Mouse (Mus musculus) adrenal gland, postnatal 36 days (tissue): Measurements from ENCODE around the gene Pmfbp1. TPM values are rescaled to one million over a fixed set of nuclear protein-coding genes. Genes with fewer than 3 reads are reported as not detected.
"Not testable (repeated sequence)": the region's sequence is repeated elsewhere in the genome, so short reads cannot be mapped to it uniquely, and the experiment has no call there.

Experiments
- DNase-seq, 2 experiments: peaks; one replicate each; pipeline ENCODE4 v3.0.0; 2021; ENCODE audit warnings: mixed read lengths in 1 of 2
- long read RNA-seq, 2 experiments: library from polyadenylated mRNA; stranded (forward); transcript quantifications; one replicate each; pipeline ENCODE4 v2.0.0; 2021; ENCODE audit warnings: borderline sequencing depth in 2 of 2
- total RNA-seq, 2 experiments: library from RNA; stranded (reverse); gene quantifications; 2 replicates each; pipeline ENCODE4 v1.2.3; 2021

The Pmfbp1 gene
- not detected for total RNA-seq
- long read RNA-seq, experiment 1 = 0 reads
- long read RNA-seq, experiment 2 = 0 reads

DNA sequence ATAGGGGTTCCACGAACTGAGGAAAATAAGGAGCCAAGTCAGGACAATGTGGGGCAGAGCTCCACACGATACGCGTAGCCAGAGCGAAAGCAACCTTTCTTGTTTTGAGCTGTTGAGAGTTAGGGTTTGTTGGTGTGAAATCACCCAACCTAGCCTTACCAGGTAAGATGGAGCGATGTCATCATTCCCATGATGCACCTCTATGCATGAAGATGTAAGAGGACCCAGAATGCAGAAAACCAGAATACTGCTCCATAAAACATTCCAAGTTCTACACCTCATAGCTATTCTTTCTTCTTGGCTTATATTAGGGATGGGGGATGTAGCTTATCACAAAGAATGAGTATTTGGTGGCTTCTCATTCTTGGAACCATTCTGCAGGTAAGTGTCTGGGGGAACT, at the start of gene Pmfbp1:
Gene Pmfbp1 (plus strand): TSS at position 301 of the 400 bp plus-strand sequence.
- no peak for DNase-seq

DNA sequence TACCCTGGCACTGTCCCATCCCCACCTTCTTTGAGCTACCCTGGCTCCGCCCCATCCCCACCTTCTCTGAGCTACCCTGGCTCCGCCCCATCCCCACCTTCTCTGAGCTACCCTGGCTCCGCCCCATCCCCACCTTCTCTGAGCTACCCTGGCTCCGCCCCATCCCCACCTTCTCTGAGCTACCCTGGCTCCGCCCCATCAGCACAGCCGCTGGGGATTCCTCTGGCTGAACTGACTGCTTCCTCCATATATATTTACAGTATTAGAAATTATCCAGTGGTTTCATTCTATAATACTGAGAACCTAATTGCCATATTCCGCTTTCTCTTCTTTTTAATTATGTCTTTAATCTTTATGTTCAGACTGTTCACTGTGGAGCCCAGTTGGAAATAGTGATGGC, 46.9 kb upstream of the Pmfbp1 start:
- not testable (repeated sequence) for DNase-seq

DNA sequence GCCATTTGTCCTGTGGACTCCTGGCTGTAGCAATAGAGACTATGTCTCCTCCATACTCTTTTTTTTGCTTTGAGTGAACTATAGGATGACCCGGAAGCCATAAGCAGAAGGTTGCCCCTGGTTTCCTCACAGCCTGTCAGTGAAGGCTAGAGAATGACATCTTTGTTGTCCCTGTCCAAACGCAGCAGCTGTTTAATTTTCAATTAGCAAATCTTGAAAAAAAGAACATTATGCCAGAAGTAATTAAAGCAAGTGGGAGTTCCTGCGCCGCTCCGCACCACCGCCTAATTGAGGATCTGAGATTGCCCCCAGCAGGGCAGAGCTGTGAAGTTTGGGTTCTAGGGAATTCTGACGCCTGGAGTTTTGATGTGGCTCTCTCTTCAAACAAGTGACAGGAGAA, 42.8 kb upstream of the Pmfbp1 start:
- no peak for DNase-seq

DNA sequence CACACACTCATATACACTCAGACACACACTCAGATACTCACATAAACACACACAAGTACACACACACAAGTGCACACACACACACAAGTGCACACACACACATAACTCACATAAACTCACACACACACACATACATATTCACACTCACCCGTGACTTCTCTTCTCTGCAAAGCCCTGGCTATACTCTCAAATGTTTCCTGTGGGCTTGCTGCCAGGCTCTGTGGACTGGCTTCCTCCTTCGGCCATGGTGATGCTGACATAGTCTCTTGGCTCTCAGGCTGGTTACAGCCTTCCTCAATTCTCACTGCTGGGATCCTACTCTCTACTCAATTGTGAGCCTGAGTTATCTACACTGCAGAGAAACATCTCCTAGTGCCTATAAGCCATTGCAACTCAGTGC, 38.7 kb upstream of the Pmfbp1 start:
- no peak for DNase-seq

DNA sequence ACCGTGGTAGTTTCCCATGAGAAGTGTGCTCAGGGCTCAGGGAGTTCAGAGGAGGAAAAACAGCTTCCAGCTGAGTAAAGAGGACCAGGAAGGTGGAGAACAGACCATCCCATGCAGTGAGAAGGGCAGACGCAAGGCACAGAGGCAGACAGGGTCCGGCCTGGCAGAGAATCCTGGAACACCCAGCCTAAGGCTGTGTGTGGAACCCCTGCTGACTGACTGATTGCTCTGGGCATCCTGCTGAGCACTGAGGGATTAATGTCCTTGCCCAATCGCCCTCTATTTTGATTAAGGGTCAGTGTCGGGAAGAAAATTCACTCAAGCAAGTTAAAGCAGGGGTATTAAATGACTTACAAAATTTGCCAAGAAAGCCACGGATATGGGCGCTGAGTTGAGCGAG, 36.4 kb upstream of the Pmfbp1 start:
- DNase-seq = no peak

DNA sequence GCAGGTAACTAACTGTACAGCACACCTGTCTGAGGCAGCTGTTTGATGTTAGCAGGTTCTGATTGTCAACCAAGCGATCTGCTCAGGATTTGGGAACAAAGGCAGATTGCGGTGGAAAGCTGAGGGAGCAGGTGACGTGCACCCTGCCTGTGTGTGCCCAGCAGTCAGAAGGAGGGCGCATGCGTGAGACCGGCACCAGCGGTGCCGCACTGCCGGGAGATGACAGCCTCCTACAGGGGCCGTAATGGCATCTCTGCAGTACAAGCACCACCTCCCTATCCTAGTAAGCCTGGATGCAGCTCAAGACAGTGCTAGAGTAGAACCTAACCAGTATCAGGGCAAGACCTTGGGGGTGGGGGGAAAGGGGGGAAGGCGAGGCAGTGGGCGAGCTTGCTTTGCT, 35.2 kb upstream of the Pmfbp1 start:
- peak; percentile 40 to 48 for DNase-seq

DNA sequence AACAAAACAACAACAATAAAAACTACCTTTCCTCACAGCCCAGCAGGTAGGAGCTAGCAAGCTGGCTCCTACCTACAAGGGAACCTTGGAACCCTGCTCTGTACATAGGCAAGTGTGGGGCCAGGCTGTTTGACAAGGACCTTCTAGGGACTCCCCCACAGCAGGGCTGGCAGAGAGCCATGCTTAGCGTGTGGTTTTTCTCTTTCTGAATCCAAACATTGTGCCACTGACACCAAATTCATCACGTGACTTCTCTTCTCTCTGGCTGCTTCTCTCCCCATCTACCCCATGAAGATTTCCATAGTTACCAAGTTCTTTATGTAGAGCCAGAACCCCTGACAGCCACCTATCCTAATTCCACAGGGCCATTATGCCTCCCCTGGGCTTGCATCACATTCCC, 30.8 kb upstream of the Pmfbp1 start:
- peak in 1 of 2 experiments; percentile 31 for DNase-seq

DNA sequence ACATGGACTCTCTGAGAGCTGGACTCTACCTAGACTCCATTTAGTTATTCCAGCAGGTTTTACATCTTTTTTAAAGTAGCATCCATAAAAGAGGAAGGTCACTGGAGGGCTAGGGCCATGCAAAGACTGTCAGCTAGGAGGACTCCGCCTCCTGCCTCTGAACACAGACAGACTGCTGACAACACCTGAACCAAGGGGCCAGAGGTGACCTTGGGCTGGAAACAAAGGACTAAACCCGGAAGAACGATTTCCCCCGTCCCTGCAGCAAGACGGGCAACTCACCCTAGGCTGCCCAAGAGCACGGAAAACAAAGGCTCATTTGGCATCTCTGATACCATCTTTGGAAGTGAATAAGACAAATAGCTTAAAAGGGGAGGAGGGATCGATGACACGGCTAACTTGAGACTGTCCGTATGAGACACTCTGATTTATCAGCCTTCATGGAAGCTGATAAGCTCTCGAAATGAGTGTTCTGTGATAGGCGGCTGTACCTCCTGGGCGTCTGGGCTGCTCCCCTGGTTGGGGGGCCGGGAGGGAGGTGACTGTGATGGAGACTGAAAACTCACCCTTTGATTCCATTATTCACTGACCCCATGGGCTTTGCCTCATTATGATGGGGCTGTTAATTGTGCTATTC, 30.0 kb upstream of the Pmfbp1 start:
- peak in 1 of 2 experiments; percentile 12 for DNase-seq

DNA sequence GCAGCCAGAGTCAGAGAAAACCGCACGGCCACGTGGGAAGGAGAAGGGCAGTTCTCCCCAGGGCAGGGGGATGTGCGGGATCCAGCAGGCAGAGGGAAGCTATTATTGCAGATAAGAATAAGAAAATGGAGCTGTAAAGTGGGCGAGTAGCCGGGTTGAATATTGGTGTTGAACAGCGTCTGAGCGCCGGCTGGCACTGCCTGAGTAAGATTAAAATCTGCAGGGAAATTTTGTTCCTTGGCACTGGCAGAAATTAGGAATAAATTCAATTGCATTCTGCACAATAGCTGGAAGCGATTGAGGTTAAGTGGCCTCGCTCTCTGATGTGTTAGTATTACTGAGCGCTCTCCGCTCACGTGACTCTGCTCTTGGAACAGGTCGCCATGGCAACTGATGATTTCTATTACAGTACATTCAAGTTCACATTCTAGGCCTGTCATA, 29.4 kb upstream of the Pmfbp1 start:
- peak; percentile 57 to 69 for DNase-seq

DNA sequence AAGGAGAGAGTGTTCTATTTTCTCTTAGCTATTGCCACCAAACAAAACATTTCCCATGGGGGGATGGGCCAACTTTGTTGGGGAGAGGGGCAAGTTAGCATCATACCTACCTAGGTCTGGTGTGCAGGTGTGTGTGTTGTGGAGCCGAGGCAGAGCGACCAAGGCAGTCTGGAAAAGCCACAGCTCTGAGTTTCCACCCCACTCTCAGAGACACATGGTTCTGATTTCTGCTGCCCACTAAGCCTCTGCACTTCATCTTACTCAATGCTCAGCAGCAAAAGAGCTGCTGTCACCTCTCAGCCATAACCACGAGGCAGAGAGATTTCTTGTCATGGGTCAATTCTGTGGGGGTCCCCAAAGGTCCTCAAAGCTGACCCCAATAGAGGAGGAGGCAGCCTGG, 28.8 kb upstream of the Pmfbp1 start:
- DNase-seq = no peak

DNA sequence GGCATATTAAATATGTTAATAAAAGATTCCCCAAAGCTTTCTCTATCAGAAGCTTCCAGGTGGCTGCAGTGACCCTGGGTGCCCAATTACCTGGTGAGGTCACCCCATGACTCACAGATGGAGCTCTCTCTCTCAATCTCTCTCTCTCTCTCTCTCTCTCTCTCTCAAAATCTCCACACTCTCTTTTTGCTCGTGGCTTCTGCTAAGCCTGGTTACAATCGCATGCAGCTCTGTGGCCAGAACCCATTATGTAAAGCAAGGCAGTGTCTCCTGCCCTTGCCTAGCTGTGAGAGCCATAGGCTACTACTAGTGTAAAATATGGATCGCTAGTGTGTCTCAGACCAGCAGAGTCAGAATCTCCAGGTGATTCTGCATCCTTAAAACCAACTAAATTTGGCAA, 28.1 kb upstream of the Pmfbp1 start:
- no peak for DNase-seq

DNA sequence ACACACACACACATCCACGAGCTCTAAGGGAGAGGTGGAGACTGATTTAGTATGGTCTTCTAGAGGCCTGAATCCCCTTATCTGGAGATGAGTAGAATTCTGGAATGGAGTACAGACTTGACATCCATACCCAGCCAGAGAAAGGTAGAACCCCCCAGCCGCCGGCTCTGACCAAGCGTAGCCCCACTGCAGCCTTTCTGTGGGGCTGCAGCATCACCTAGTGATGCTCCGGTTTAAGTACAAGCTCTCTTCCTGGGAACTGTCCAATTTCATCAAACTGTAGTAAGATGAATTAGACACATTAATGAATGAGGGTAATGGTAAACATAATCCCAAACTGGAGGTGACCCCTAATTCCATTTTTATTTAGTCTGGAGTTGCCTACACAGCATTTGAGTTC, 26.3 kb upstream of the Pmfbp1 start:
- no peak for DNase-seq

DNA sequence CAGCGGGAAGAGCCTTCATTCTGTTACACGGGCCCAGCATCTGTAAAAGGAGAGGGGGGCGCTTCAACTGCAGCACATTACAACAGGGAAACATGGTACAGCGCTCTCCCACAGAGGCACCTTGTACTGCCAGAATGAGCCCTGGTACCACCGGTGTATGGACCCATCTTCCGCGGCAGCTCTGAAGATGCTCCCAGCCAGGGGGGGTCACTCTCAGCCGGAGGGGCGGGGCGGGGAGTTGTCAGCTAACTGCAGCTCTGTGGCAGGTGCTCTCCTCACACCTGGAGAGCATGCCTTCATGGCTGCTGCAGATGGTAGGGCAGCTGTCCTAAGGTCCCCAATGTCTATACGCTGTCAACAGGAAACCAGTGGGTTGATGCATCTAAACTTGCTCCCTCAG, 25.7 kb upstream of the Pmfbp1 start:
- DNase-seq = no peak

DNA sequence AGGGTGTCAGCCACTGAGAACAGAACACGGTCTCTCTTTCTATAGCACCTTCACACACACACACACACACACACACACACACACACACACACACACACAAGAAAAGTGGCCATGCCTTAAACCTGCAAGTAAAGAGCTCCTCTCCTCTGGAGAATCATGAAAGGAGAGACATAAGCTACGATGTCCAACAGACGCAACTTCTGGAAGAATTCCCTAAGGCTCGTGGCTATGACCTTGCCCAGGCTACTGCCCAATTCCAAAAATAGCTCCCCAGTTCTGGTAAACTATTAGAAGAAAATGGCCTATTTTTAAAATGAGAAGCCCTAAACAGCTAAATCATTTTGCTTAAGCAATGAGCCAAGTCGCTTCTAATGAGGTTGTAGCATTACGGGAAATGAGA, 22.0 kb upstream of the Pmfbp1 start:
- DNase-seq = peak in 1 of 2 experiments; percentile 27

DNA sequence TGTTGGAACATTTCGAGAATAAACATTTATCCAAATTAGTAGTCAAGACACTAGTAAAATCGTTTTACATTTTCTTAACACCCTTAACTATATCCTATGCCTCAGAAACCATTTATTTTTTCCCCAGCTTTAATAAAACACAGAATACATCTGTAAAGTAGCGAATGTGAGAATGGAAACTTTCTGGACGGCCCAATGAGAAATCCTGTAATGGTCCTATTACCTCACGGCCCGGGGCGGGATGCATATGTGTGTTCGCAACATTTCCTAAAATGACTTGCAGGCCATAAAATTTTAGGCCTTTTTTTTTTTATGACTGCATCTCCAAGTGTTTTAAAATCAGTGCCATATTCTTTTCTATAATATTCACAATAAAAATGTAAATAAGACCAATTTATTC, 21.4 kb upstream of the Pmfbp1 start:
- no peak for DNase-seq

DNA sequence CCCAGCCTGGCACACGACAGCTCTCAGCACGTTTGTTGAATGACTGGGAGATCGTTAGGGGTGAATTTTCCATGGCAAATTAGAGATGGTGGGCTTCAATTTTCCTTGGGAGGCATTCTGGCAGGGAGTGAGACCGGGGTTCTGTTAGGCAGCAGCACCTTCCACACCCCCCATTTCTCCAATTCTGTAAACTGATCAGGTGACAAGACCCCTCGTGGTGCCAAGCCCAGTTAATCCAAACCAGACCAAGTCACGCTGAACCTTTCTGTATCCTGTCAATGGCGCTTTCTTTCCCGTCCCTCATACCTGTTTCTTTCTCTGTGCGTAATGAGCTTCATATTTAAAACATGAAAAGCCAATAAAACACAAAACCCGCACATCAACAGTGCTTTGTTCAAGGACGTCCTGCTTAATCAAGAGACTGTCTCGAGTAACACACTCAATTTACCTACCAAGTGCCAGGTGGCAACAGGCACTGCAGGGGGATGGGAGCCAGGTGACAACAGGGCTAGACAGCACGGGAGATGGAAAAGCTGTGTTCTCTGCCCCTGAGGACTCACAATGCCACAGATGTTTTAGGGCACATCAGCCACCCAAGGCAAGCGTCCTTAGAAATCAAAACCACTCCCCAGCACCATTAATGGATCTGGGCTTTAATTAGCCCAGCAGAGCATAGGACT, 19.2 kb upstream of the Pmfbp1 start:
- DNase-seq = no peak

DNA sequence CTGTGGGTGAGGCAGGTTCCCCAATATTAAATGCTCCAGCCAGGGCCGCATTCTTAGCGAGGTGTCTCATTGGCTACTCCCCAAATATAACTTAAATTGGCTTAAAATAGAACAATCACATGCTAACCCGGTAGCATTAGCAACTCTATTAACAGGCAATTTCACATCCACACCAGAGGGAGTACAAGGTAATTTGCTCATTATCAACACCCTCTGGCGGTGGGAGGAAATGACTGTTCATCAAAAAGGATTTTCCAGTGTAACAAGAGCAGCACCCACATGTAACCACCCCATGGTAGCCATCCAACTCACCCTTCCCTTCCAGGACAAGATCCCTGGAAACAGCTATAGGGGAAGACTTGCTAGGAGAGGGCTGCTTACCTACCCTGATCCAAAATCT, 18.4 kb upstream of the Pmfbp1 start:
- no peak for DNase-seq

DNA sequence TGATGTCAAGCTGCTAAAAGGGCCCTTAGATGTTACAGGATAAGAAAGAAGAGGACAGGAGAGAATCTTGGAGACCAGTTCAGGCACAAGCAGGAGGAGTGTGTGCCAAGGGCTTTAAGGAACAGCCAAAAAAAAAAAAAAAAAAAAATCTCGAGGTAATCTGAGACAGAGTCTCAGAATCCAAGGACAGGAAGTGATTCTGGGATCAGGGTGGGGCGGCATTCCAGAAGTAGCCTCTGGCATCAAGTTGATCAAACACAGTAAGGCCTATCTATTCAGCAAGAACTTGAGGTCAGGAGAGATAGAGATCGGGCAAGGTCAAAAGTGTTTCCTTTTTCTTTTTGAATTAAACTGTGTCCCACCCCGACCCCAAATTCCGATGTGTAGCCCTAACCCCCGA, 15.2 kb upstream of the Pmfbp1 start:
- DNase-seq = no peak

DNA sequence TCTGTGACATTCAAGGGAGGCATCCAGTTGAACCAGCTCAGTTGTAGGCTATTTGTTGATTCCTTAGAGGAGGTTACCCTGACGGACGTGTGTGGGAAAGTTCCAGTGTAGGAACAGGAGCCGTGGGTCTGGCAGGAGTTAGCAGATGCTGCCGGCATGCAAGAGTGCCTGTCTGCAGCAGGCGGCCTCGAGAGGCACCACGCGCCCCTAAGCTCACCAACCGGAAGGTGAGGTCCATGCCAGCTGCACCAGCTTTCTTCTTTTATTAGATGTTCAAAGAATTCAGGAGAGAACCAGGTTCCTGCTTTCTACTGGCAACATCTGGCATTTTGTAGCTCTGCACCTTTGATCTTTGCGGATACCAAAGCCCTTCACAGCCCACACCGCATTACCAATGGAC, 9.1 kb upstream of the Pmfbp1 start:
- DNase-seq = no peak

DNA sequence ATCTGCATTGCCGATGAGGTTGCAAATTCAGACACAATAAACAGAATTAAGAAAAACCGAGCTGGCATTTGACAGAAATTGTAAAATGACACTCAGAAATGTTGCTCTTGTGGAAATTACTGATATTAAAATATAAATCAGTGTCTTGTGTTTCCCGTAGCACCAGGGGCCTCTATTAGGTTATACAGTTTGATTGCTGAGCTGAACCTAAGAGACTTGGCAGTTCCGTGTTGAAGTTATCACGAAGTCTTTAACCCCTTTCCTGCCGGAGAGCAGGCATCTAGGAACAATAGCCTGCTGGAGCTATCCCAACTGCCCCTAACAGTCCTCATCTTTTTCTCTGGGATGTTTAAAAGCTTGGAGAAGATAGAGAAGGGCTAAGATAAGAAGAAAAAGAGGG, 8.3 kb upstream of the Pmfbp1 start:
- no peak for DNase-seq

DNA sequence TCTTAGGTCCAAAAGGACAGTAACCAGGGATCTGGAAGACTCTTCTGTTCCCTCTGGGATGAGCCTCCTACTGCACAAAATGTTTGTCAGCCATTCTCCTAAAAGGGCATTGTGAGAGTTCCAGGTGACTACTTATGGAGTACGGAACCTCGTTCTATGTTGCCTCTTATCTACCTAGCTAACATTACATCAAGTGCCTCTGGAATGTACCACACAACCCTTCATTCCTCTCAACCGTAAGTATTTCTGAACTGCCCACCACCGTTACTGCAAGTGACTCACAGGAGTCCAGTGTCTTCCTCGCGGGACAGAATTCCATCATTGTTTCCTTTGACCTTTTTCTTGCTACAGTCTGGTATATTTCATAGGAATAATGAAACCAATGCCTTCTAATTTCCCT, 1.0 kb upstream of the Pmfbp1 start:
- DNase-seq = no peak

DNA sequence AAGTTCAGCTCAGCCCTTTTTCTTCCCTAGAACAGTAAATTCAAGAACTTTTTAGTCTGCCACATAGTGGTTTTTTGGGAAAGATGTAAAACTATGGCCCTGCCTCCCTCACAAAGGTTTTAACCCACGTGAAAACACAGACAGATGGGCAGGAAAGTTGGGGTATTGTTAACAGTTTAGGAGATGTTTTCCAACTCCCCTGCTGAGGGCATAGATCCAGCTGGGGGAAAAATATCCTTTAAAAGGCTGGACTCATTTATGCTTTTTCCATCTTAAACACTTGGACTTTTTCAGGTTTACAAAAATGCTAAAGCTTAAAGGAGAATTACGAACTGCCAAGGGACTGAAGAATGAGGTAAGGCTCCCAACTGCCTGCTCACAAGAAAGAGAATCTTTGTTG, 774 bp downstream of the Pmfbp1 start:
- no peak for DNase-seq

DNA sequence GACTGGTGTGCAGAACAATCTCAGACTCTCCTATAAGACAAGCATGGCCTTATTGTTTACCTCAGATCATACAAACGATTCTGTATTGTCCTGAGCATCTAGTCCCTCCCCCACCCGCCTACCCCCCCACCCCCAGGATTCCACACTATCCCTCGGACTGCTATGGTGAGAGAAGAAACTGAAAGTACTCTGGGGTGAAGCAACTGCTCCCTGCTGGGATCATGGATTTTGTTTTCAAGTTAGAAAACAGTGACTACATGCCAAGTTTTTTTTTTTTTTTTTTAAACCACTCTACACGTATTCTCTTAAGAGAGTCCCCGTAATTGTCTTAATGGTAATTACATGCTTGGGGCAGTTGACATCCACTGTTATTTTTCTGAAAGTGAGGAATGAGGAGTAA, 3.6 kb downstream of the Pmfbp1 start:
- no peak for DNase-seq
